Mouse (Mus musculus): ENCODE measurements around the gene Tedc2. TPM values are rescaled to one million over a fixed set of nuclear protein-coding genes. Genes with fewer than 3 reads are reported as not detected.

Tedc2 gene
- 10 to 100 TPM in 2 of 4 experiments, 1 to 10 TPM in 2; 8.7 to 11.4 (median 10.0) TPM for total RNA-seq (2022)

DNA sequence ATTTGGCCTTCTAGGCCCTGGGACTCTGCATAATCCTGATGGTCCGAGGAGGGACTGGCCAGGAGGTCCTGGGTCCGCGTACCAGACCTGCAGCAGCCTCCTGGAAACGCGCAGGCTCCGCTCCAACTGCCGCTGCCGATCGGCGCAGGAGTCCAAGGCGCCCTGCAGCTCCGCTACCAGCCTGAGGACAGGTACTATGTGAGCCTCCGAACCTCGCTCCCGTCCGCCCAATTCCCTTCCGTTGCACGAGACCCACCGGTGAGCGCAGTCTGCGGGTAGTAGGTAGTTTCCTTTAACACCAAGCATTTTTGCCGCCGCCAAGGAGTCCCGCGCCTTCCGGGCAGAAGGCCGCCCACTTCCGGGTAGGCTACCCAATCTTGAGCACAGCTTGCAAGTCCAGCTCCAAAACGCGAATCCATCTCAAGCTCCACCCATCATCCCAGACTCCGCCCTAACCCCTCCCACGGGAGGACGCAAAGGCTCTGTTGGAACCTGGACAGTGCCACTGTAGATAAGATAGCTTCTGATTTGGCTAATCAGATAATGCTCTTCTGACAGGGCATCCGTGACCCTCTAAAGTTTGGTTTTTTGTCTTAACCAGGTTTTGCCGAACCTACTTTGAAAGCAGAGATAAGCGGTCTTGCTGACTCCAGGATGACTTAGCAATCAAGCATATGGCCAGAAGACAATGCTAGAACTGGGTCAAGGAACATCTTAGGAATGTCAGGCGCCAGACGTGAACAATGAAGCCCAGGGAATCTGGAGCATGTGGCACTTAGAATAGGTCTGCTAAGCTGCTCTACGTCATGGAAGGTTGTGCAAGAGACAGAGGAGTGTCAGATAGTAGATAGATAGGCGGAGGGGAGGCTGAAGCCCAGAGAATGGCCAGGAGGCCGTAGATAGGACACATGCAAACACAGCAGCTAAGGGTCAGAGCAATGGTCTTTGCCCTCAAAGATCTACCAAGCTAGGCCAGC lies at the start of gene Tedc2:
Gene Tedc2, minus strand, starts transcription at position 417 of the 977 bp plus-strand sequence.
- peak; percentile 90 to 92 for DNase-seq (ENCODE audit: low spot score in 2 of 2)

DNA sequence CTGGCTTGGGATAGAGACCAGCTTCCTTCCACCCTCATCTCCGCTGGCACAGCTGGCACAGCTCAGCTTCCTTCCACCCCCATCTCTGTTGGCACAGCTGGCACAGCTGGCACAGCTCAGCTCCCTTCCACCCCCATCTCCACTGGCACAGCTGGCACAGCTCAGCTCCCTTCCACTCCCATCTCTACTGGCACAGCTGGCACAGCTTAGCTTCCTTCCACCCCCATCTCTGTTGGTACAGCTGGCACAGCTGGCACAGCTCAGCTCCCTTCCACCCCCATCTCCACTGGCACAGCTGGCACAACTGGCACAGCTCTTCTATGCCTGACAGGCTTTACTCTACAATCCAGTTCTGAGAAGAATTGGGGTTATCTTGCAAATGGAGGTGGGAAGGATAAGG lies 46.5 kb upstream of the Tedc2 start:
- no peak for DNase-seq (ENCODE audit: low spot score in 2 of 2)

- no peak for DNase-seq (ENCODE audit: low spot score in 2 of 2)
These were observed 44.1 kb upstream of the Tedc2 start for GRCm38 (mm10) chr17:24264766-24265165.

DNA sequence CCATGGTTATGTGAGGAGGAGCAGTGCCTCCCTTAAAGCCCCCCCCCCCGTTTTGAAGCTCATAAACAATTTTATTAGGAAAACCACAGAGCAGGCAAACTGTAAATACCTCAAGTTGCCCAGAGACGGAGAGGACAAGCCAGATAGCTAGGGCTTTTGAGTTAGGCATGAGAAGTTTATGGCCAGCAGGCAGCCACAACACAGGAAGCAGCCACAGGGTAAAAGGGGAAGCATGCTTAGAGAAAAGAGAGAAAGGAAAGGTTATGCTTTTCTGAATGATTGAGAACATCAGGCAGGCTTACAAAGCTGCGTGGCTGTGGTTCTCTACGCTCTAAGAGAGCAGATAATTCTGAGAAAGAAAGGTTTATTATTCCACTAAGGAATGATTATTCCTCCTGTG lies 39.9 kb upstream of the Tedc2 start:
- DNase-seq (ENCODE audit: low spot score in 2 of 2), result no peak

- DNase-seq (ENCODE audit: low spot score in 2 of 2), result no peak
These were observed 39.1 kb upstream of the Tedc2 start for GRCm38 (mm10) chr17:24259702-24260101.

GRCm38 (mm10) chr17:24258981-24259380 lies 38.3 kb upstream of the Tedc2 start:
- no peak for DNase-seq (ENCODE audit: low spot score in 2 of 2)

DNA sequence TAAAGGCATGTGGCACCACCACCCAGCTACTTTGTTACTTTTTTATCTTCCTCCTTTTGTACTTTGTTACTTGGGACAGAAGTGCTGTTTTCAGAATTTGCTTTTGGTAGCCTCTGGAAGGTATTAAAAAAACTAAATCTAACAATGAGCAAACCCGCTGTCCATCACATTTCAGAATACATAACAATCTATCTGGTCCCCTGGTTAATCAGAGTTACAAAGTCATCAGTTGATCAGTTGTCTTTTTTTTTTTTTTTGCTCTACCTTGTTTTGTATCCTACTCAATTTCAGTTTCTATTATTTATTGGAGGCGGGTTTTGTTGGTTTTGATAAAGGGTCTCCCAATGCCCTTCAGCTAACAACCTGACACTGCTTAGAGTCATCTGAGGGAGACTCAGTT lies 31.7 kb upstream of the Tedc2 start:
- no peak for DNase-seq (ENCODE audit: low spot score in 2 of 2)

DNA sequence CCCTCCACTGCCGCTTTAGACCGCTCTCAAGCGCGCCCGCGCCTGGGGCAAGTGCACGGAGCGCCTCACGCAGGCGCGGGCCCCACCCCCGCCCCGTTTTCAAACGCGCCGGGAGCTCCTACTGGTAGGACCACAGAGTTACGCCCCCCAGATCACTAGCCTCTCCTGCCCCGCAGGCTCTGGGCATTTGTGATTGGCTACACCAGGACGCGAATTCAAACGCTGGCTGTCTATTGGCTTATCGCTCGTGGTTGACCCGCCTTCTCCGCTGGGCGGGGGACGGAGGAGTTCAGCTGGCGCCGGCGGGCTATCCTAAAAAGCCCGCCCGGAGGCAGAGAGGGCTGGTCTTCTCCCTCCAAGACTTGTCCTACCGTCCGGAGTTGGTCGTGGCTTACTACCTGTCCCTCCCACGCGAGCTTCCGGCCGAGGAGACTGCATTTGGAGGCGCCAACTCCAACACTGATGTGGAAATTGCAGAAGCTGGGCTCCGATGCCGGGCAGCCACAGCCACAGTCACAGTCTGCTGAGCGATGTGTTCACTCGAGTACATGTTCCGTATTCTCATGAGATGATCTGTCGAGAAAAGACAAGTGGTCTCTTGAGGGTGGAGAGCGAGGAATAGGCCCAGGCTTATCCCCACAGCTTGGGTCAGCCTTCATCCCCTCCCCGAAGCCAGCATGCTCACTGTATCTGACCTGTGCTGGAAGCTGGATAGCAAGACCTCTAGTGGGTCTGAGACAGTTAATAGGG lies 30.8 kb upstream of the Tedc2 start, which contains the start of gene Ccnf:
Gene Ccnf, minus strand, starts transcription at position 165 of the 750 bp plus-strand sequence.
- peak; percentile 95 to 96 for DNase-seq (ENCODE audit: low spot score in 2 of 2)

- no peak for DNase-seq (ENCODE audit: low spot score in 2 of 2)
These were observed 30.3 kb upstream of the Tedc2 start for GRCm38 (mm10) chr17:24250988-24251319.

DNA sequence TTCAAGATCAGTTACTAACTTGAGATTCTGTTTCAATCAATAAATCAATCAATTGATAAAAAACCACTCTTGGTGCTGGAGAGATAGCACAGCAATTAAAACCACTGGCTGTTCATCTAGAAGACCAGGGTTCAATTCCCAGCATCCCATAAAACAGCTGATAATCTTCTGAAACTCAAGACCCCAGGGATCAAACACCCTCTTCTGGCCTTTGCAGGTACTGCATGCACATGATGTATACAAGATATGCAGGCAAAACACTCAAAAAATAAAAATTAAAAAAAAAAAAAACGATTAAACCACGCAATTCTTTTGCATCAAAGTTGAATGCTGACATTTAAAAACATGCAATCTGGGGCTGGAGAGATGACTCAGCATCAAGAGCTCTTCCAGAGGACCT lies 28.0 kb upstream of the Tedc2 start:
- DNase-seq (ENCODE audit: low spot score in 2 of 2), result no peak

GRCm38 (mm10) chr17:24244061-24244460 lies 23.4 kb upstream of the Tedc2 start:
- no peak for DNase-seq (ENCODE audit: low spot score in 2 of 2)

GRCm38 (mm10) chr17:24243311-24243969 lies 22.8 kb upstream of the Tedc2 start:
- no peak for DNase-seq (ENCODE audit: low spot score in 2 of 2)

GRCm38 (mm10) chr17:24236921-24237320 lies 16.3 kb upstream of the Tedc2 start:
- no peak for DNase-seq (ENCODE audit: low spot score in 2 of 2)

DNA sequence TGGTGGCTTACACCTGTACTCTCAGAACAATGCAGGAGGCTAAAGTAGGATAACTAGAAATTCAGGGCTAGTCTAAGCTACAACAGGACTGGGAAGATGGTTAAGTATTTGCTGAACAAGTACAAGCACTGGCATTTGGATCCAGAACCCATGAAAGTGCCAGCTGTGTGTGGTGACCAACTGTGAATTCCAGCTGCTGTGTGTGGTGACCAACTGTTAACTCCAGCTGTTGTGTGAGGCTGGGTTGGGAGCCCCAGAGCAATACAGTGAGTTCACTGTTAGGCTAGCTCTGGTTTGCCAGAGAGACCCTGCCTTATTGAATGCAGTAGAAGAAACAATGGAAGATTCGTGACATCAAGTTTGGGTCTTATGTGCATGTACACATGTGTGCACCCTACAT lies 15.8 kb upstream of the Tedc2 start:
- no peak for DNase-seq (ENCODE audit: low spot score in 2 of 2)

GRCm38 (mm10) chr17:24227941-24228340 lies 7.3 kb upstream of the Tedc2 start:
- DNase-seq (ENCODE audit: low spot score in 2 of 2), result no peak

- no peak for DNase-seq (ENCODE audit: low spot score in 2 of 2)
These were observed 6.1 kb upstream of the Tedc2 start for GRCm38 (mm10) chr17:24226721-24227120.

GRCm38 (mm10) chr17:24225851-24226250 lies 5.2 kb upstream of the Tedc2 start:
- no peak for DNase-seq (ENCODE audit: low spot score in 2 of 2)

- no peak for DNase-seq (ENCODE audit: low spot score in 2 of 2)
These were observed 4.1 kb upstream of the Tedc2 start for GRCm38 (mm10) chr17:24224741-24225140.

- no peak for DNase-seq (ENCODE audit: low spot score in 2 of 2)
These were observed 2.9 kb upstream of the Tedc2 start for GRCm38 (mm10) chr17:24223513-24223912.

DNA sequence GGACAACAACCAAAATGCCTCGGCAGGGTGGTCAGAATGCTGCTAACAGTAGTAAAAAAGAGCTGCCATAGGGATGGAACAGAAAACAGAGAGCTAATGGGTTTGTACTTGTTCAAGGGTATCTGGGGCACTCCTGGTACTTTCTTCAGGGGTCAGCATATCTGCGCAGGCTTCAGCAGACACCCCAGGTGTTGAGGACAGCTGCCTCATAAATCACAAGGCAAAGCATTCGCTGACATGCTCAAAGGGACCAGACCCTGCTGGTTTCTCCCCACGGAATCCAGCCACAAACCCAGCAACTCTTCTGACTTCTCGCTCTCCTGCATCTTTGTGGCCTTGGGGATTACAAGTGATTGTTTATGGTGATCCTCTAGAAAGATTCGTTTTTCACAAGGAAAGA lies 2.0 kb upstream of the Tedc2 start:
- DNase-seq (ENCODE audit: low spot score in 2 of 2), result no peak

- DNase-seq (ENCODE audit: low spot score in 2 of 2), result no peak
These were observed 3.8 kb downstream of the Tedc2 start for GRCm38 (mm10) chr17:24216836-24217235.

DNA sequence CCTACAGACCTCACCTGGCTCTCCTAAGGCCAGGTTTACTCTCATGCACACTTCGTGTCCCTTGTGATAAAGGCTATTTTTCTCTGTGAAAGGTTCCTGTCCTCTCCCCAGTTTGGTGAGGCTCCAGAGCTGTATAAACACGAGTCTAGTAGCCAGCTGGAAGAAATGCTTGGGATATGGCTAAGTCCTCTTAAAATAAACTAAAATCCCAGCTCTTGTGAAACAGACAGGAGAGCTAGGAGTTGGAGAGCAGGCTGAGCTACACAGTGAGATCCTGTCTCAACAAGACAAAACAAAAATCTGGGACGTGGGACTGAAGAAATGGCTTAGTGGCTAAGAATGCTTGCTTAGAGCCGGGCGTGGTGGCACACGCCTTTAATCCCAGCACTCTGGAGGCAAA lies 7.5 kb downstream of the Tedc2 start:
- no peak for DNase-seq (ENCODE audit: low spot score in 2 of 2)

Measured in layer of hippocampus, adult 8-10 months (tissue).